8 mouse cellular contexts compared by ENCODE assay signal in the genomic region with DNA sequence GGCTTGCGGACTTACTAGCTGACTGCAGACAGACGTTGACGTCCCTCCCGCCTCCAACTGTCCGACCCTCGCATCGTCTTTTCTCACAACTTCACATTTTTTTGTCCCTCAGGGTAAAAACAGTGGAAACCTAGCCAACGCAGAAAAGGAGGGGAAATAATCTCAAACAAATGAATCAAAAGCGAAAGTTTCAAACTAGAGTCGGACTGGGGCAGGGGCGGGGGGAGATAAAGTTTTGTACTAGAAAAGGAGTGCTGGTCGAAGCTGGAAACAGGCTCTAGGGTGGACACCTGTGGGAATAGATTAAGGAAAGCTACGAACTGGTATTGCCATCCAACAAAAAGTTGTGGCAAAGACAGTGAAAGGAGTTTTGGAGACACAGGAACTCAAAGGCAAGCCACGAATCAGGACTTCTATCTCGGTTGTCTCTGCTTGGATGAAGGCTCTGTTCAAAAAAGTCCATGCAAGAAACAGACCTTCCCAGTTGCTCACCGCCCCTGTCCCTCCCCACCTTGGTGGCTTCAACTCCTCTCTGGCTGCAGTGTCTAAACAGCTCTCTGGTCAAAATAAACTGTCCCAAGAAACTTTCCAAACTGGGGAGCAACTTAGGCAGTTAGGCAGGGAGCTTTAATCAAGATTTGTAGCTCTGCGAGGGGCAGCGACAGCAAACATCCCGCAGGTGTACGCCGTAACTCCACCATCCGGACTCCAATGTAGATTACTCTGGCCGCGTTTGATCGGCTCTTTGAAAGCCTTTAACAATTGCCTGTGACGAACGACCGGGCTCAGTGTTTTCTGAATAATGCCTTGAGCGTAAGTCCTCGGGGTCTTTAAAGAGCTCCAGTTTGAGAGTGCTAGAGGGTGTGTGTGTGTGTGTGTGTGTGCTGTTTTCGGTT. TPM values are rescaled to one million over a fixed set of nuclear protein-coding genes. Genes with fewer than 3 reads are reported as not detected.
DNase-seq lines count a peak whose midpoint lies in the region; ATAC-seq and TF ChIP-seq lines count a peak whose summit lies in the region.

No protein-coding gene starts in this region.

- peak overlapping the region; percentile 36 for H3K4me3 ChIP-seq in left cerebral cortex, adult 2 months
- H3K4me3 ChIP-seq in embryonic facial prominence, embryonic 13.5 days = peak overlapping the region; percentile 36
- H3K4me3 ChIP-seq in intestine, postnatal 0 days (ENCODE audit: low read depth, low read length) = peak overlapping the region; percentile 38
- H3K4me3 ChIP-seq in neural tube, embryonic 14.5 days (ENCODE audit: low read depth, low read length) = peak overlapping the region; percentile 33; the same call in 1 of the 2 replicates

- TF ChIP-seq CTCF in left cerebral cortex, adult 2 months (IDR thresholded peaks at IDR 0.05) = no peak
- TF ChIP-seq CTCF in intestine, postnatal 0 days (IDR thresholded peaks at IDR 0.05; ENCODE audit: low read depth) = no peak

- H3K9ac ChIP-seq in embryonic facial prominence, embryonic 13.5 days = peak overlapping the region; percentile 51; the same call in 1 of the 2 replicates
- H3K9ac ChIP-seq in intestine, postnatal 0 days (ENCODE audit: low read depth, low read length) = no peak overlapping the region
- no peak overlapping the region for H3K9ac ChIP-seq in neural tube, embryonic 14.5 days (replicated peaks; ENCODE audit: low read depth, low read length)

- ATAC-seq in embryonic facial prominence, embryonic 13.5 days (ENCODE audit: insufficient number of reproducible peaks, insufficient read depth, low FRiP score, low TSS enrichment, low read depth) = no peak
- no peak for ATAC-seq in intestine, postnatal 0 days
- ATAC-seq in neural tube, embryonic 14.5 days (ENCODE audit: low read depth) = 0 out of 2 replicates have a peak, but pooled peaks have one; percentile 1
- ATAC-seq in activated CD4-positive, CD25-positive, alpha-beta regulatory T cell, adult 4 months = no peak
- ATAC-seq in granulocyte monocyte progenitor cell, adult 5-6 weeks (replicated peaks; ENCODE audit: poor library complexity, severe bottlenecking) = no peak

- under 1% methylated on average over 31 of the region's 31 CpGs for whole genome bisulfite sequencing in embryonic facial prominence, embryonic 13.5 days
- WGBS in intestine, postnatal 0 days = 1% methylated on average over 31 of the region's 31 CpGs
- WGBS in neural tube, embryonic 14.5 days = under 1% methylated on average over 31 of the region's 31 CpGs

- DNase-seq in left cerebral cortex, adult 2 months (ENCODE audit: extremely low spot score in 1 of 2, low spot score in 2 of 2) = no peak
- DNase-seq in left cerebral cortex, adult 18-20 months (ENCODE audit: low spot score in 2 of 2) = no peak
- DNase-seq in B cell, adult 2 months = no peak

- intact Hi-C loops in left cerebral cortex, adult 2 months (cut with DNase I) = loop anchor here (5.0 kb wide), 2 partner anchors 223 to 422 kb away; no protein-coding TSS in a partner anchor

- peak overlapping the region; percentile 58 for H3K4me2 ChIP-seq in embryonic facial prominence, embryonic 13.5 days
- peak overlapping the region; percentile 64 for H3K4me2 ChIP-seq in intestine, postnatal 0 days (replicated peaks; ENCODE audit: low read depth)
- H3K4me2 ChIP-seq in neural tube, embryonic 14.5 days (ENCODE audit: low read depth, low read length) = peak overlapping the region; percentile 59

- H3K4me1 ChIP-seq in embryonic facial prominence, embryonic 13.5 days = peaks cover 14% of the 10 kb centered on the region
- peaks cover 6% of the 10 kb centered on the region for H3K4me1 ChIP-seq in intestine, postnatal 0 days (replicated peaks; ENCODE audit: control insufficient read depth, insufficient read depth, low read length)
- H3K4me1 ChIP-seq in neural tube, embryonic 14.5 days (ENCODE audit: control insufficient read depth, insufficient read depth, low read length) = peaks cover 7% of the 10 kb centered on the region

- peaks cover 99% of the 10 kb centered on the region for H3K27me3 ChIP-seq in embryonic facial prominence, embryonic 13.5 days
- H3K27me3 ChIP-seq in intestine, postnatal 0 days (replicated peaks; ENCODE audit: control insufficient read depth, insufficient read depth, low read length) = peaks cover 97% of the 10 kb centered on the region
- peaks cover 20% of the 10 kb centered on the region for H3K27me3 ChIP-seq in neural tube, embryonic 14.5 days (ENCODE audit: control insufficient read depth, insufficient read depth, low read length)

- peak overlapping the region; percentile 85 for H3K27ac ChIP-seq in left cerebral cortex, adult 2 months
- H3K27ac ChIP-seq in embryonic facial prominence, embryonic 13.5 days = peak overlapping the region; percentile 57; the same call in 1 of the 2 replicates
- no peak overlapping the region for H3K27ac ChIP-seq in intestine, postnatal 0 days (ENCODE audit: low read depth, low read length)
- peak overlapping the region; percentile 85 for H3K27ac ChIP-seq in neural tube, embryonic 14.5 days (ENCODE audit: low read depth, low read length)

- H3K9me3 ChIP-seq in embryonic facial prominence, embryonic 13.5 days = no peaks in the 10 kb centered on the region
- no peaks in the 10 kb centered on the region for H3K9me3 ChIP-seq in intestine, postnatal 0 days (ENCODE audit: control insufficient read depth)
- H3K9me3 ChIP-seq in neural tube, embryonic 14.5 days (ENCODE audit: control insufficient read depth, low read length) = no peaks in the 10 kb centered on the region

- H3K36me3 ChIP-seq in embryonic facial prominence, embryonic 13.5 days = no peaks in the 10 kb centered on the region
- no peaks in the 10 kb centered on the region for H3K36me3 ChIP-seq in intestine, postnatal 0 days (ENCODE audit: control insufficient read depth, insufficient read depth)
- no peaks in the 10 kb centered on the region for H3K36me3 ChIP-seq in neural tube, embryonic 14.5 days (ENCODE audit: control insufficient read depth, insufficient read depth, low read length)

RNA-seq across cellular contexts. Expression of gene Sox2, which starts 14.7 kb away (rescaled TPM):
- total RNA-seq in left cerebral cortex, adult 2 months (2021) = 10 to 100 TPM; 37.8 to 38.2 TPM
- total RNA-seq in left cerebral cortex, adult 18-20 months (2021) = 10 to 100 TPM; 43.8 to 46.5 TPM
- 4.1 and 7.3 TPM in 2 replicates for polyA plus RNA-seq in embryonic facial prominence, embryonic 13.5 days (2015; fragmentation: Nextera tagmentation; extraction: Ambion mirVana)
- polyA plus RNA-seq in intestine, postnatal 0 days (2015; fragmentation: Nextera tagmentation; extraction: Ambion mirVana) = 0.25 and 0.33 TPM in 2 replicates
- 12.2 and 18.2 TPM in 2 replicates for polyA plus RNA-seq in neural tube, embryonic 14.5 days (2014; fragmentation: Nextera tagmentation; extraction: Ambion mirVana)
- polyA plus RNA-seq in activated CD4-positive, CD25-positive, alpha-beta regulatory T cell, adult 4 months (2017; shearing (Covaris generic)) = not detected
- not detected in 2 replicates for total RNA-seq in granulocyte monocyte progenitor cell, adult 5-6 weeks (2014; fragmentation: Nextera tagmentation)
- total RNA-seq in granulocyte monocyte progenitor cell, adult 5-6 weeks (2017) = not detected in 2 replicates
